Mouse (Mus musculus): ENCODE data around the gene Insig1. TPM values are rescaled to one million over a fixed set of nuclear protein-coding genes. Genes with fewer than 3 reads are reported as not detected.

Insig1 gene
- 38.4 and 38.6 TPM in 2 replicates for polyA plus RNA-seq (2012)

DNA sequence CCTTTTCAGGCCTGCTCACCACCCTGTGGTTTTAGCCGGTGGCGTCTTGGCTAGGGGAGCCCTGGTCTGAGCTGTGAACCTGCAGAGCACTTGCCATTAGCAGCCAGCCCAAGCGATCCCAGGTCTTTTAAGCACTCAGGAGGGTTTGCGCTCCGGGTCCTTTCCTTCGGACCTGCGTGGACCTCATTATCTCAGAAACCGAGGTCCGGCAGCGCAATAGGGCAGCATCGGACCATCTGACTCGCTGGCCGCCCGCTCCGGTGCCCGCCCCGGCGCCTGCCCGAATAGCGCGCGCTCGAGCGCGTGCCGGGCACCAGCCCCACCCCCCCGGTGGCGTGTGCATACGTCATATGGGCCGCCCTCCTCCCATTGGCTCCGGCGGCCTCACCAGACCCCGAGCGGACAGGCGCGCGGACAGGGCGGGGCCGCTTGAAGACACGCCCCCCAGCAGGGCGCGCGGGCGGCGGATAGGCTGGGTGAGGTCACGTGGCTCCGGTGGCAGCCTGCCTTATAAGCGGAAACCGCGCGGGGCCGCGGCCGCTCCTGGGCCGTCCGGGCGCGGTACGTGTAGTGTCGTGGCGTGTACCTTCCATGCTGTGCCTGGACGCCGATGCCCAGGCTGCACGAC lies at the start of gene Insig1:
TSS of gene Insig1 (plus strand) at position 536 of the 628 bp plus-strand sequence.

Other genes with a start within 250 kb of the Insig1 start
- not detected in 2 replicates for gene Htr5a, start 229.2 kb upstream of the Insig1 start, polyA plus RNA-seq (2012)
- gene En2, start 94.3 kb downstream of the Insig1 start, polyA plus RNA-seq (2012): 0.10 and 0.14 TPM in 2 replicates
- gene Cnpy1, start 174.4 kb downstream of the Insig1 start, polyA plus RNA-seq (2012): not detected in 2 replicates
- gene Rbm33, start 245.8 kb downstream of the Insig1 start, polyA plus RNA-seq (2012): 38.3 and 50.1 TPM in 2 replicates